Mouse (Mus musculus) brain, embryonic 14.5 days (tissue): ENCODE results near the gene Ttc17. TPM values are rescaled to one million over a fixed set of nuclear protein-coding genes. Genes with fewer than 3 reads are reported as not detected.

ENCODE experiments used
- DNase-seq: peaks from one replicate; pipeline ENCODE4 v3.0.0-alpha.2; 2011; ENCODE audit warnings: low read depth
- CTCF ChIP-seq: fragments of 200-500 bp; IDR thresholded peaks from 2 replicates; pipeline ENCODE4 v1.5.1; 2012; ENCODE audit warnings: inconsistent platforms, mild to moderate bottlenecking, moderate library complexity, borderline replicate concordance; ENCODE audit not compliant: insufficient read depth, insufficient read length; ENCODE audit errors: extremely low read depth
- POLR2A ChIP-seq: fragments of 200-500 bp; IDR thresholded peaks from 2 replicates; pipeline ENCODE4 v1.6.1; 2012; ENCODE audit warnings: mild to moderate bottlenecking, inconsistent platforms, borderline replicate concordance; ENCODE audit not compliant: poor library complexity, insufficient read depth, insufficient read length, severe bottlenecking; ENCODE audit errors: extremely low read depth
- polyA plus RNA-seq: library from polyadenylated mRNA; depleted of rRNA; stranded (reverse); fragments of >200 nt; gene quantifications from 2 replicates; pipeline ENCODE4 v1.2.3, GENCODE M21; 2012

Ttc17 gene
- polyA plus RNA-seq, 1 experiment, result 28.5 TPM

- TF ChIP-seq CTCF (no peak), POLR2A (no peak)
- no peak for DNase-seq
Observed at GRCm38 (mm10) chr2:94287435-94287834, 119.1 kb downstream of the Ttc17 start.

GRCm38 (mm10) chr2:94283526-94283925 is 123.0 kb downstream of the Ttc17 start:
- no peak for TF ChIP-seq POLR2A
- TF ChIP-seq CTCF, result no peak
- DNase-seq, result no peak

- TF ChIP-seq POLR2A (no peak), CTCF (no peak)
- no peak for DNase-seq
Observed at GRCm38 (mm10) chr2:94279596-94279995, 126.9 kb downstream of the Ttc17 start.

DNA sequence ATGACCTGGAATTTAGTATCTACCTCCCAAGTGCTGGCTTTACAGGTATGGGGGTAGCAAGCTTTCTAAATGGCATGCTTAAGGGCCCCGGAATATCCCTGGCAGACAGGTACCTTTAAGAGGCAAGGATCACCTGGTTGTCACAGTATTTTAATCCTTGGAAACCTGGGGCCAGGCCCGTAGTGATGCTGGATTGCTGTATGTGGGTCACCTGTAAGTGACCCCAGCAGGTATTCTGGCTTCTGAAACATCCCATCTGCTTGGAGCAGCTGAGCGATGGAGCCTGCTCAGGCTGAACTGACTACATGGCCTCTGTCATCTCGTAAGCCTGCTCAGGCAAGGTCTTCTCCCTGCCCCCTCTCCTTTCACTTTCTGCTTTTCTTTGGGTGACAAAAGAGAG is 130.4 kb downstream of the Ttc17 start:
- no peak for DNase-seq
- TF ChIP-seq CTCF, result no peak
- no peak for TF ChIP-seq POLR2A

DNA sequence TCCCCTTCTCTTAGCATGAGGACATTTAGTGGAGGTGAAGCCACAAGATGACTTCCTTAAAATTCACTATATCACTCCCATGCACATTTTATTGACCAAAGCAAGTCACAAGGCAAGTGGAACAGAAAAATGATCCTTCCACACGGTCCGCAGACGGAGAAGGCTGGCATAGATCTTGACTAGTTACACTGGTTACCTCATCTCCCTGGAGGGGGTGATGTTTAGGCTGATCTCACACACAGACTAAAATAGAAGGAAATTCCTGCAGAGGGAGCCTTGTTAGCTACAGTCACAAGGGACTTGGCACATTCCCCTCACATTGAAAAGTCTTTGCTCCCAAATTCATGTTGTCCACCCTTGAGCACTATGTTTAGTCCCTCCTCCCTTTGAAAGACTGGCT is 130.8 kb downstream of the Ttc17 start:
- DNase-seq, result peak; percentile 57
- TF ChIP-seq CTCF (no peak), POLR2A (no peak)

- peak; percentile 33; the same call in 1 of the 2 replicates for TF ChIP-seq POLR2A
- no peak for TF ChIP-seq CTCF
- peak; percentile 90 for DNase-seq
Observed at GRCm38 (mm10) chr2:94273154-94274021, 133.1 kb downstream of the Ttc17 start.

- DNase-seq, result no peak
- no peak for TF ChIP-seq CTCF
- TF ChIP-seq POLR2A, result no peak
Observed at GRCm38 (mm10) chr2:94271176-94271575, 135.3 kb downstream of the Ttc17 start.

DNA sequence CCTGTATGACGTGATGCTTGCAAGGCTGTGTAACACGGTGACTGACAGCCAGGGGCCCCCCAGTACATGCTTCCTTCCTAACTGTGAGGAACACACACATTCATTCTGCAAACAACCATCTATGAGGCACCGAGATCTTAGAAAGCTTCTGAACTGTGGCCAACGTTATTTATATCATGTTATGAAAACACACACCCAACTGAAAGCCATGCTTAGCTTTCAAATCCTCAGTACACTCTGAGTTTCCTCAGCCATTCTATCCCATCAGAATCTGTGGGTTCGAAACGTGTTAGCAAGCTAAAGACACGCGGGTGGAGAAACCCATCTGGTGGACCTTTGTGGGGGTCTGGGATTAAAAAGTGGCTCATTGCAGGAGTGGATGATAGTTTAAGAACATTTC is 137.7 kb downstream of the Ttc17 start:
- no peak for DNase-seq
- no peak for TF ChIP-seq POLR2A
- no peak for TF ChIP-seq CTCF

DNA sequence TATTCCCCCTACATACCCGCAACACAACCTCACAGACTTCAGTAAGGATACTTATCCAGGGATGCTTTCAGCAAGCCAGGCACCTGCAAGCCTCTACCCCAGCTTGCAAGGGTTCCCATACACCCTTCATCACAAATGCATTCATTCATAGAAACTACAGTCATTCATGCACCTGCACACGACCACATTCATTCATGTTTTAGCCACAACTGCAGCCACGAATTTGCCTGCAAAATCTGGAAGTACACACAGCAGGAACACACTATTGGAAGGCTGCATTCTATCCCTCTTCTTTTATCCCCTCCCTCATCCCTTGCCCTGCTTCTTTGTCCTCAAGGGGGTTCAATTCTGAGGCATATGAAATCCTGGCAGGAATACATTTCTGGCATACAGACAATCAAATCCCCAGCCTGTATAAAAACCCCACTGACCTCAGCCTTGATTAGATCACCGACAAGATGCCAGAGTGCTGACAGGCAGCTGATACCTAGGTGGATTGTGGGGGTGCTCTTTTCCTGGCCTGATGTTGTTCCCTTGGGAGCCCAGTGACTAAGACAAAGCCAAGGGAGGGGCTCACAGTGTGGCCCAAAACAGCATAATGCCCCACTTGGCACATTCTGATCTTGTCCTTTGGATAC is 139.2 kb downstream of the Ttc17 start:
- peak; percentile 73 for DNase-seq
- TF ChIP-seq CTCF (no peak), POLR2A (no peak)

GRCm38 (mm10) chr2:94266381-94267160 is 139.9 kb downstream of the Ttc17 start:
- no peak for TF ChIP-seq POLR2A
- no peak for TF ChIP-seq CTCF
- peak; percentile 83 for DNase-seq
